Mouse (Mus musculus) CH12.LX (cell line): ENCODE measurements around the gene Epx. TPM values are rescaled to one million over a fixed set of nuclear protein-coding genes. Genes with fewer than 3 reads are reported as not detected.

Experiments used
- DNase-seq: peaks from one replicate; pipeline ENCODE4 v3.0.0-alpha.2; 2013; ENCODE audit errors: extremely low read depth
- H3K27ac ChIP-seq: 2 replicates; pipeline ENCODE4 v1.5.1; 2012; ENCODE audit warnings: low read depth, mild to moderate bottlenecking, control low read depth, moderate library complexity; ENCODE audit not compliant: insufficient read depth
- H3K27me3 ChIP-seq: replicated peaks from 2 replicates; pipeline ENCODE3; 2012; ENCODE audit warnings: inconsistent platforms
- H3K36me3 ChIP-seq, 2 experiments: replicated peaks in 1 of 2; 2 replicates each; pipeline versions ENCODE3 to v1.6.1; 2012; ENCODE audit warnings: inconsistent platforms in 1 of 2, low read length in 1 of 2, mild to moderate bottlenecking in 1 of 2, mixed read lengths in 1 of 2, moderate library complexity in 1 of 2; ENCODE audit not compliant: control insufficient read depth in 1 of 2, insufficient read depth in 1 of 2
- H3K4me1 ChIP-seq, 2 experiments: 2 replicates each; pipeline ENCODE4 v1.6.1; 2012; ENCODE audit warnings: inconsistent platforms in 1 of 2, moderate library complexity in 1 of 2; ENCODE audit not compliant: insufficient read depth in 2 of 2, control insufficient read depth in 1 of 2
- H3K4me2 ChIP-seq: 2 replicates; pipeline ENCODE4 v1.6.1; 2012; ENCODE audit warnings: low read depth, mild to moderate bottlenecking, control low read depth; ENCODE audit not compliant: poor library complexity, insufficient read depth, severe bottlenecking
- H3K4me3 ChIP-seq, 3 experiments: fragments of 150-350 bp in 1 of 3; sonication (generic) in 1 of 3; replicated peaks in 1 of 3; 2 replicates each; pipeline versions ENCODE3 to v1.5.1; 2011 to 2012; ENCODE audit warnings: low read depth in 2 of 3, low read length in 2 of 3, mild to moderate bottlenecking in 2 of 3, moderate library complexity in 2 of 3, control low read depth in 1 of 3, improper control_type of control experiment in 1 of 3, inconsistent platforms in 1 of 3, mixed read lengths in 1 of 3; ENCODE audit not compliant: poor library complexity in 1 of 3
- H3K79me2 ChIP-seq: replicated peaks from 2 replicates; pipeline ENCODE4 v1.6.1; 2012; ENCODE audit warnings: mild to moderate bottlenecking, moderate library complexity; ENCODE audit not compliant: control insufficient read depth, poor library complexity, insufficient read depth, severe bottlenecking; ENCODE audit errors: extremely low read depth
- H3K9ac ChIP-seq: 2 replicates; pipeline ENCODE4 v1.6.1; 2012; ENCODE audit warnings: low read depth, mild to moderate bottlenecking, control low read depth, moderate library complexity; ENCODE audit not compliant: insufficient read depth
- H3K9me3 ChIP-seq: replicated peaks from 2 replicates; pipeline ENCODE3; 2012; ENCODE audit warnings: low read length, inconsistent platforms, mixed read lengths
- BHLHE40 ChIP-seq: IDR thresholded peaks from 2 replicates; pipeline ENCODE4 v1.6.1; 2011; ENCODE audit warnings: mild to moderate bottlenecking, low read depth, low read length, improper control_type of control experiment
- CHD1 ChIP-seq: IDR thresholded peaks from 2 replicates; pipeline ENCODE4 v1.6.1; 2012; ENCODE audit warnings: low read depth, low read length, improper control_type of control experiment, inconsistent platforms
- CTCF ChIP-seq, 2 experiments: IDR thresholded peaks in 1 of 2; conservative IDR thresholded peaks in 1 of 2; 2 replicates each; pipeline ENCODE4 v1.5.1; 2011 to 2012; ENCODE audit warnings: low read depth in 2 of 2, low read length in 2 of 2, improper control_type of control experiment in 1 of 2, inconsistent platforms in 1 of 2, mild to moderate bottlenecking in 1 of 2, moderate library complexity in 1 of 2
- E2F4 ChIP-seq: IDR thresholded peaks from 2 replicates; pipeline ENCODE4 v1.6.1; 2011; ENCODE audit warnings: low read depth, low read length, improper control_type of control experiment; ENCODE audit not compliant: insufficient replicate concordance
- ELF1 ChIP-seq: IDR thresholded peaks from 2 replicates; pipeline ENCODE4 v1.6.1; 2014; ENCODE audit warnings: low read depth, mild to moderate bottlenecking, inconsistent platforms, low read length, improper control_type of control experiment
- EP300 ChIP-seq: IDR thresholded peaks from 2 replicates; pipeline ENCODE4 v1.6.1; 2011; ENCODE audit warnings: low read length, improper control_type of control experiment
- ETS1 ChIP-seq: conservative IDR thresholded peaks from 2 replicates; pipeline ENCODE4 v1.6.1; 2012; ENCODE audit warnings: low read depth, mild to moderate bottlenecking, inconsistent platforms, low read length, improper control_type of control experiment, moderate library complexity
- JUN ChIP-seq: IDR thresholded peaks from 2 replicates; pipeline ENCODE4 v1.6.1; 2011; ENCODE audit warnings: low read depth, mild to moderate bottlenecking, low read length, improper control_type of control experiment, moderate library complexity; ENCODE audit not compliant: insufficient read depth
- MYC ChIP-seq: IDR thresholded peaks from 2 replicates; pipeline ENCODE4 v1.6.1; 2011; ENCODE audit warnings: low read depth, mild to moderate bottlenecking, improper control_type of control experiment, low read length
- NELFE ChIP-seq: IDR thresholded peaks from 2 replicates; pipeline ENCODE4 v1.6.1; 2011; ENCODE audit warnings: low read depth, low read length, improper control_type of control experiment
- POLR2A ChIP-seq: IDR thresholded peaks from 2 replicates; pipeline ENCODE4 v1.6.1; 2011; ENCODE audit warnings: low read depth, mild to moderate bottlenecking, improper control_type of control experiment, low read length
- POLR2AphosphoS2 ChIP-seq: IDR thresholded peaks from 2 replicates; pipeline ENCODE4 v1.6.1; 2011; ENCODE audit warnings: low read depth, low read length, improper control_type of control experiment
- RAD21 ChIP-seq: IDR thresholded peaks from 2 replicates; pipeline ENCODE4 v1.6.1; 2011; ENCODE audit warnings: low read depth, mild to moderate bottlenecking, low read length, improper control_type of control experiment, moderate library complexity
- SIN3A ChIP-seq: IDR thresholded peaks from 2 replicates; pipeline ENCODE4 v1.6.1; 2012; ENCODE audit warnings: low read length, improper control_type of control experiment, inconsistent platforms
- SMC3 ChIP-seq: IDR thresholded peaks from 2 replicates; pipeline ENCODE4 v1.6.1; 2011; ENCODE audit warnings: low read depth, low read length, improper control_type of control experiment
- TCF12 ChIP-seq: IDR thresholded peaks from 2 replicates; pipeline ENCODE4 v1.6.1; 2014; ENCODE audit warnings: low read depth, mild to moderate bottlenecking, inconsistent platforms, low read length, improper control_type of control experiment
- USF1 ChIP-seq: IDR thresholded peaks from 2 replicates; pipeline ENCODE4 v1.6.1; 2014; ENCODE audit warnings: low read depth, mild to moderate bottlenecking, inconsistent platforms, low read length, improper control_type of control experiment
- USF2 ChIP-seq: conservative IDR thresholded peaks from 2 replicates; pipeline ENCODE4 v1.6.1; 2011; ENCODE audit warnings: low read depth, low read length, improper control_type of control experiment
- ZC3H11A ChIP-seq: IDR thresholded peaks from 2 replicates; pipeline ENCODE4 v1.6.1; 2012; ENCODE audit warnings: low read depth, mild to moderate bottlenecking, inconsistent platforms, low read length, improper control_type of control experiment
- ZKSCAN1 ChIP-seq: IDR thresholded peaks from 2 replicates; pipeline ENCODE4 v1.6.1; 2012; ENCODE audit warnings: low read depth, inconsistent platforms, low read length, improper control_type of control experiment, borderline replicate concordance
- dilution Hi-C: fragments of 300-500 bp; cut with MboI; formaldehyde crosslinking; loops from 2 replicates; pipeline ENCODE4 v1.14.3; 2020; ENCODE audit warnings: low sequenced_read_pairs; ENCODE audit not compliant: extremely low pct_unique_long_range_greater_than_20kb, extremely low pct_ligation_motif_present
- in situ Hi-C: fragments of 300-500 bp; cut with MboI; formaldehyde crosslinking; loops from 3 replicates; pipeline ENCODE4 v1.14.3; 2019; ENCODE audit warnings: low sequenced_read_pairs, low pct_ligation_motif_present, low pct_unique_long_range_greater_than_20kb, mixed read lengths
- polyA plus RNA-seq: library from polyadenylated mRNA; unstranded; fragments of >175 nt; gene quantifications from 2 replicates; pipeline ENCODE4 v1.2.1, GENCODE M21; 2012; ENCODE audit warnings: low read depth; ENCODE audit not compliant: insufficient read length
- total RNA-seq, 2 experiments: library from RNA; depleted of rRNA; stranded (reverse); fragments of 300-350 nt in 1 of 2; fragments of >200 nt in 1 of 2; gene quantifications; 2 replicates each; pipeline ENCODE4 v1.2.3; 2012 to 2014

Gene Epx
- total and polyA plus RNA-seq, 3 experiments = not detected

GRCm38 (mm10) chr11:87821502-87821901, 53.8 kb downstream of the Epx start:
- Histone ChIP-seq H3K4me1 (no peaks in the 10 kb centered on the region), H3K9ac (no peak overlapping the region), H3K27me3 (peaks cover 18% of the 10 kb centered on the region), H3K4me3 (no peak overlapping the region), H3K79me2 (no peaks in the 10 kb centered on the region), H3K4me2 (no peak overlapping the region), H3K36me3 (no peaks in the 10 kb centered on the region), H3K27ac (no peak overlapping the region), H3K9me3 (no peaks in the 10 kb centered on the region)
- no peak for DNase-seq
- TF ChIP-seq ELF1 (no peak), MYC (no peak), EP300 (no peak), CHD1 (no peak), SIN3A (no peak), E2F4 (no peak), ZC3H11A (no peak), ZKSCAN1 (no peak), BHLHE40 (no peak), JUN (no peak), POLR2AphosphoS2 (no peak), POLR2A (no peak), USF2 (no peak)
- dilution Hi-C loops = no loop called here
- in situ Hi-C loops = no loop called here

GRCm38 (mm10) chr11:87817443-87817773, 57.9 kb downstream of the Epx start:
- Histone ChIP-seq H3K4me3 (peak overlapping the region in 1 of 3 experiments; percentile 34), H3K36me3 (no peaks in the 10 kb centered on the region)

GRCm38 (mm10) chr11:87816707-87817442, 58.5 kb downstream of the Epx start:
- Histone ChIP-seq H3K4me3 (peak overlapping the region in 1 of 3 experiments; percentile 34), H3K4me1 (peaks cover 0 to 4% of the 10 kb centered on the region in 2 experiments; a peak in 1 of 4 replicates), H3K36me3 (no peaks in the 10 kb centered on the region), H3K9me3 (no peaks in the 10 kb centered on the region), H3K9ac (peak overlapping the region; percentile 11; the same call in 1 of the 2 replicates), H3K79me2 (no peaks in the 10 kb centered on the region), H3K4me2 (peak overlapping the region; percentile 52), H3K27ac (no peak overlapping the region), H3K27me3 (peaks cover 6% of the 10 kb centered on the region)
- dilution Hi-C loops (no loop called here), in situ Hi-C loops (no loop called here)
- no peak for DNase-seq
- TF ChIP-seq RAD21 (peak; percentile 82), SMC3 (peak; percentile 67), NELFE (0 out of 2 replicates have a peak, but pooled peaks have one; percentile 15), TCF12 (no peak), CTCF (conservative IDR thresholded peaks at IDR 0.05 in 1 of 2, IDR thresholded peaks at IDR 0.05 in 1 of 2; ENCODE audit: low read depth in 2 of 2, low read length in 2 of 2) (peak in 1 of 2 experiments; percentile 89; a peak in 3 of 4 replicates)

More at GRCm38 (mm10) chr11:87817443-87817773, 57.9 kb downstream of the Epx start:
- peaks cover 0 to 4% of the 10 kb centered on the region in 2 experiments; a peak in 1 of 4 replicates for H3K4me1 ChIP-seq
- peak overlapping the region; percentile 52 for H3K4me2 ChIP-seq
- no peaks in the 10 kb centered on the region for H3K9me3 ChIP-seq
- TF ChIP-seq BHLHE40 (no peak), ETS1 (no peak), USF1 (no peak), RAD21 (no peak)
- dilution Hi-C loops (no loop called here), in situ Hi-C loops (no loop called here)
- peak overlapping the region; percentile 11; the same call in 1 of the 2 replicates for H3K9ac ChIP-seq
- DNase-seq = no peak
- H3K79me2 ChIP-seq = no peaks in the 10 kb centered on the region
- peaks cover 12% of the 10 kb centered on the region for H3K27me3 ChIP-seq
- no peak overlapping the region for H3K27ac ChIP-seq
